Mouse (Mus musculus) C2C12 (cell line): ENCODE data around the gene Rps3.

Experiments used
- CTCF ChIP-seq: IDR thresholded peaks from one replicate; pipeline ENCODE4 v1.5.1; 2011; ENCODE audit not compliant: control insufficient read depth, insufficient read depth, insufficient read length
- MYOD1 ChIP-seq: IDR thresholded peaks from one replicate; pipeline ENCODE4 v1.6.1; 2011; ENCODE audit warnings: low read depth; ENCODE audit not compliant: control insufficient read depth, insufficient read length
- MYOG ChIP-seq: IDR thresholded peaks from one replicate; pipeline ENCODE4 v1.6.1; 2011; ENCODE audit not compliant: control insufficient read depth, insufficient read length; ENCODE audit errors: extremely low read depth

DNA sequence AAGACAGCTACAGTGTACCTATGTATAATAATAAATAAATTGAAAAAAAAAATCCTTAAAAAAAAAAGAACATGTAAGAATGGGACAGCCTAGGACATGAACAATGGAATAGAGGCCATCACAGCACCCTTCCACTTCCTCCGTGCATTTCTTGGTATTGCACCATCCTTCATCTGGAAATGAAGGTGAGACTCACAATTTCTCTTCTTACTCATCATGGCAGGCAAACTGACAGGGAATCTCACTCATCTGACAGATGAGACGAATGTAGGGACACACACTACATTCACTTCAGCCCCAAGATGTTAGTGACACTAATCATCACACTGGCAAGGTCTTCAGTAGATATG is 8.0 kb downstream of the Rps3 start:
- TF ChIP-seq CTCF (no peak), MYOG (no peak), MYOD1 (no peak)
